ENCODE assay signal across 8 mouse cellular contexts in the genomic region with DNA sequence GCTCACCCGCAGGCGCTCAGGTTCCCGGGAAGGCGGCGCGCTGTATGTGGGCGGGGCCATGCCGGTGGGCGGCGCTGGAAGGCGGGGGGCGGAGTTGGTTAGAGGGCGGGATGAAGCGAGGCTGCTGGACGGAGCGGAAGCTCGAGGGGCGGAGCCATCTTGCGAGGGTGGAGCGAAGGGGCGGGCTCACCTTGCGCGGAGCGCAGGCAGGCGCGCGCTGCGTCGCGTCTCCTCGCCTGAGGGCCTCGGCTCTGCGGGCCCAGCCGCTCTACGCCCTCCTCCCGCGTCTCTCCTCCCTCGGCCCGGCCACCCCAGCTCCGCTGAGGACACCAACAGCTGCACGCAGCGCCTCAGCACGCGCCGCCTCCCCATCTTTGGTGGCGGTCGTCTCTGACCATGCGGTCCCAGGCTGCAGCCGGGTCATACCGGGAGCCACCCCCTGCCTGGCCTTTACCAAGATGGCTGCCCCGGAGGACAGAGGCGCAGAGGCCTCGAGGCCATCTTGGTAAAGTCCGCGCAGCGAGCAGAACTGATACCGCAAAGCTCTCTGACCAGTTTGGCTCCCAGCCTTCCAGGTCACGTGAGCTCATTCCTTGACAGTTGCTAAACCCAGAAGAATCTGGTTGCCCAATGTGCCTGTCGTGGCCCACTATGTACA. TPM values are rescaled to one million over a fixed set of nuclear protein-coding genes. Genes with fewer than 3 reads are reported as not detected.
DNase-seq lines count a peak whose midpoint lies in the region; ATAC-seq lines count a peak whose summit lies in the region.

A gene (minus strand): TSS at position 46 of the 658 bp plus-strand sequence.

- peak within 1 kb of the TSS; percentile 65 for H3K4me3 ChIP-seq in hindbrain, embryonic 15.5 days

- H3K27me3 ChIP-seq in hindbrain, embryonic 15.5 days = no peaks in the 10 kb centered on the region

- peak; percentile 99 for ATAC-seq in hindbrain, embryonic 15.5 days (ENCODE audit: low FRiP score, low read depth)

- peak within 1 kb of the TSS; percentile 89 for H3K9ac ChIP-seq in hindbrain, embryonic 15.5 days

- H3K9me3 ChIP-seq in hindbrain, embryonic 15.5 days = no peaks in the 10 kb centered on the region

- peak within 1 kb of the TSS; percentile 61 for H3K4me2 ChIP-seq in hindbrain, embryonic 15.5 days

- peak; percentile 98 for DNase-seq in T-cell, adult 2 months (ENCODE audit: low spot score)
- peak; percentile 97 to 99 for DNase-seq in cerebellum, postnatal 36 days
- DNase-seq in frontal cortex, postnatal 36 days (ENCODE audit: low spot score in 2 of 2) = peak; percentile 99
- peak; percentile 97 for DNase-seq in left cerebral cortex, adult 11 months (ENCODE audit: low spot score)
- DNase-seq in lung, postnatal 4 days = peak; percentile 99 to 100
- peak; percentile 98 for DNase-seq in retina, postnatal 7 days (ENCODE audit: low read depth, low spot score)
- peak; percentile 99 for DNase-seq in urinary bladder, adult 2 months (ENCODE audit: low spot score)

- no peaks in the 10 kb centered on the region for H3K36me3 ChIP-seq in hindbrain, embryonic 15.5 days

- H3K4me1 ChIP-seq in hindbrain, embryonic 15.5 days (replicated peaks) = peaks cover 9% of the 10 kb centered on the region

- under 1% methylated on average over 45 of the region's 59 CpGs for WGBS in hindbrain, embryonic 15.5 days

- H3K27ac ChIP-seq in hindbrain, embryonic 15.5 days (replicated peaks) = peak within 1 kb of the TSS; percentile 99

RNA-seq across cellular contexts. Expression of the gene that starts here (rescaled TPM):
- 2.5 and 2.8 TPM in 2 replicates for polyA plus RNA-seq in hindbrain, embryonic 15.5 days (2015; fragmentation: Nextera tagmentation; extraction: Ambion mirVana)
- polyA plus RNA-seq in urinary bladder, adult 2 months (2012; rRNA removed) = 2.1 and 2.9 TPM in 2 replicates

Comparison
In these comparisons a context has a peak if more than half of its experiments do, and no peak if none do; other contexts are left out.
1. Peak in every context shown above with its lines: DNase-seq, ATAC-seq, H3K4me3 ChIP-seq and H3K27ac ChIP-seq.